Mouse (Mus musculus): Measurements from ENCODE around the gene Rhd.
"Not testable (repeated sequence)": the region's sequence is repeated elsewhere in the genome, so short reads cannot be mapped to it uniquely, and the experiment has no call there.

The Rhd gene

DNA sequence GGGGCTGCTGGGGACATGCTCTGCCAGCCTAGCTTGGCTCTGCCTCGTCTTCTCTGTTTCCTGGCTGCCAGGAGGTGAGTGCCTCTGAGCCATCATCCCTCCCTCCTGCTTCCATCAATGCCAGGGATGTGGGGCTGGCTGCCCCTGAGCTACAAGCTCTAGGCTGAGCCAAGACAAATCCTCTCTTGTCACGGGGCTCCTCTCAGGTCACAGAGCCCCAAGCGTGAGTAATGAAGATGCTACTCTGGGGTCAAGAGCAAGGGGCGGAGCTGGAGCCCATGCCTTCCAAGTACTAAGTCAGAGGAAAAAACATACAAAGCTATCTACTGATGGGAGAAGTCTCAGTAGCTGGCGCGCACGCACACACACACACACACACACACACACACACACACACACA lies 38.7 kb downstream of the Rhd start:
- DNase-seq (ENCODE audit: low spot score in 2 of 2) = no peak

DNA sequence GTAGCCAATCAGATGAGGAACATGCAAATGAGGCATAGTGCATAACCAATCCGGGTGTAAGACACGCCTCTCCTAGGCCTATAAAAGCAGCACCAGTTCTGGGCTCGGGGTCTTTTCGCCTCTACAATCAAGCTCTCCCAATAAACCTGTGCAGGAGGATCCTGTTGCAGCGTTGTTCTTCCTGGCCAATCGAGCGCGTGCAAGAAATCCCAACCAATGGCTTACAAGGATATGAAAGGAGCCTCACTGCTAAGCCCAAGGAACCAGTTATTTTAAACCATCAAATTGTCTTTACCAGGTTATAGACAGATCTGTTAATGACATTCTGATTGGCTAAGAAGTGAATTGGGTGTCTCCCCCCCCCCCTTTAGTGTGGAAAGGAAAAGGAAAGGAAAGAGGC lies 47.1 kb downstream of the Rhd start:
- DNase-seq (ENCODE audit: low spot score in 2 of 2) = not testable (repeated sequence)

DNA sequence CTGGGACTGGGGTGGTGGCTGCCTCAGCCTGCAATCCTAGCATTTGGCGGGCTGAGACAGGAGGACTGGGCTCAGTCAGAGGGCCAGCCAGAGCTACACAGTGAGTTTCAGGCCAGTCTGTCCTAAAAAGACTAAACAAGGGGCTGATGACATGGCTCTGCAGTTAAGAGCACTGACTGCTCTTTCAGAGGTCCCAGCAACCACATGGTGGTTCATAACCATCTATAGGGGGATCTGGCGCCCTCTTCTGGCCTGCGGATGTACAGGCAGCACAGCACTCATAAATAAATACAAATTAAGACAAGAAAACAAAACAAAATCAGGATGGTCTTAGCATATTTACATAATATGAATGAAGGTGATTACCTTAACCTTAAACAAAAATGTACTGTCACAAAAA lies 49.1 kb downstream of the Rhd start:
- DNase-seq (ENCODE audit: low spot score in 2 of 2) = peak; percentile 55 to 77

DNA sequence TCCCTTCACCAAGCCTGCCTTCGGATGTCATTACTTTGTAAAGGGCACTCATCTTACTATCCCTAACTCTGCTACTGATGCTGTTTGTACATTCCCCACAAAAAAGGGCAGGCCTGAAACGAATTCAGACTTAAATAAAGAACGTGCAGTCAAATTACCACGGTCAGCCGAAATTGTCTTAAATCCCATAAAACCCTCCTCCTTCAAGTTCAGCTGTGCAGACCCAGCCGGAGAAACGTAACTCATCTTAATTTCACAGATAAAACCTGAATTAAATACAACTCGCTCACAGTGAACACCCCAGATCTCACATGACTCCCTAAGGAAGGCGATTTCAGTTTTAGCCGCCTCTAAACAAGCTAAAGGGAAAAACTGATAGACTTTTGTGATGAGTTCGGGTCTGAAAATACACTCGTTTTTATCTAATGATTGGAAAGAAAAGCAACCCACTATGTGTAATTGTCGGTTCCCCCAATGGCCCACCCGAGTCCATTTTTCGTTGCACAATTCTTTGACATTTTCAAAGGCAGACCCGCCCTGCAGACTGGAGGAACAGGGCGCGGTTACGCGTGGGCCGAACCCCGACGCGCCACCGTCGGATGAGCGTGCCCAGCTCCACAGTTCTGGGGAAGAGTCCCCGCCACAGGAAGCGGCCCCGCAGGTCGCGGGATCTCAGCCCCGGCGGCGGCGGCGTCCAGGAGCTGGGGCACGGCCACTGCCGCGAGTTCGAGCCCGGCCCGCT lies 50.0 kb downstream of the Rhd start:
- peak in 1 of 2 experiments; percentile 67 for DNase-seq (ENCODE audit: low spot score in 2 of 2)

DNA sequence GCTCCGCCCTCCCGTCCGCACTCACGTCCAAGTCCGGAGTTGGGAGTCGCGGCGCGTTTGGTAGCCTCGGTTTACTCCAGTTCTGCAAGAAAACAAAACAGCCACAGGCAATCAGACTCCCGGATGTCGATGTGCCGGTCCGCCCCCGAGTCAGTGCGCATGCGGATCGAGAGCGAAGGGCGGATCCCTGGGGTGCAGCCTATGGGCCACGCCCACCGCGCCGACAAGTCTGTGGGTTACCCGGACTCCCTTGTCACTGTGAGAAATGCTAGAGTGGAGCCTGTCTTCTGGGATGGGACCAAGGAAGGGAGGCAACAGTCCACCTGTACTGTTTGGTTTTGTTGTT lies 50.5 kb downstream of the Rhd start, which contains the start of gene Tmem50a:
Gene Tmem50a, minus strand, starts transcription at position 161 of the 346 bp plus-strand sequence.
- DNase-seq (ENCODE audit: low spot score in 2 of 2) = peak; percentile 95

DNA sequence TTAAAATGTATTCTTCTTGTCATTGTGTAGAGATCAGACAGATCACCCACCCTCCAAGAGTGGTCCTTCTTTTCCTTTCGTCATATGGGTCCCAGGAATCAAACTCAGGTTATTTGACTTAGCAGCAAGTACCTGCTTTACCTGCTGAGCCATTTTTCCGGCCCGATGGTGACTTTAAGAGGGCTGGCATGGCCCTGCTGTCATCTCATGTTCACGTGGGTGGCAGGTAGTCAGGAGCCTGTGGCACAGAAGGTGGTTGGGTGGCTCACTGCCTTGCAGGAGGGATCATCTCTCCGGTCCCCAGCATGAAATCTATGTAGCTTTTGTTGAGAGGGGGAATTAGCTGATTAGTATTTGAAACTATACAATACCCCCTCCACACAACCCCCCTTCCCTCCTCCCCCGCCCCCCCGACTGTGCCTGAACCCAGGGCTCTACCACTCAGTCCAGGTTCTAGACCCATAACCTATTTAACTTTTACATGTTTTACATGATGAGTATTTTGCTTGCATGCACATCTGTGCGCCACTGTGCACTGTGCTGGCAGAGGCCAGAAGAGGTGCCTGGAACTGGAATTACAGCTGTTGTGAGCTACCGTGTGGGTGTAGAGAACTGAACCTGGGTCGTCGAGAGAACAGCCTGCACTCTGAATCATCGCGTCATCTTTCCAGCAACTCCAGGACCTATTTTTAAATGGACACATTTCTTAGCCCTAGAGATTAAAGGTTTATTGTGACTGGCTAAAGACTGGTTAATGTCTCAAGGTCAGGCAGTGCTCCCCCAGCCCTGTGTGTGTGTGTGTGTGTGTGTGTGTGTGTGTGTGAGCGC lies 51.1 kb downstream of the Rhd start:
- peak in 1 of 2 experiments; percentile 50 for DNase-seq (ENCODE audit: low spot score in 2 of 2)

DNA sequence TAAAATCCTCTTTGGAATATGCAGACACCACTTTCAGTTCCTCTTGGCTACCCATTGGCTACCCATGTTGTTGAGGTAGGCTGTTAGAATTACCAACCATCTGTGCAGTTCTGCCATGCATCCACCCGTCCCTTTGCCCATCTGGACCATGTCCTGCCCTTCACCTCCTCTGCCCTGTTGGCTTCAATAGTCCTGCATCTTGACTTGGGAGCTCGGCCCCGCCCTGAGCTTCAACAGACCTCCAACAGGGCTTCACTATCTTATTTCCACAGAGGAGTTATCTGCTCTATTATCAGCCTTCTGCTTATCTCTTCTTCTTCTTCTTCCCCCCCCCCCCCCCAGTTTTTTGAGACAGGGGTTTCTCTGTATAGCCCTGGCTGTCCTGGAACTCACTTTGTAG lies 52.9 kb downstream of the Rhd start:
- DNase-seq (ENCODE audit: low spot score in 2 of 2) = no peak

DNA sequence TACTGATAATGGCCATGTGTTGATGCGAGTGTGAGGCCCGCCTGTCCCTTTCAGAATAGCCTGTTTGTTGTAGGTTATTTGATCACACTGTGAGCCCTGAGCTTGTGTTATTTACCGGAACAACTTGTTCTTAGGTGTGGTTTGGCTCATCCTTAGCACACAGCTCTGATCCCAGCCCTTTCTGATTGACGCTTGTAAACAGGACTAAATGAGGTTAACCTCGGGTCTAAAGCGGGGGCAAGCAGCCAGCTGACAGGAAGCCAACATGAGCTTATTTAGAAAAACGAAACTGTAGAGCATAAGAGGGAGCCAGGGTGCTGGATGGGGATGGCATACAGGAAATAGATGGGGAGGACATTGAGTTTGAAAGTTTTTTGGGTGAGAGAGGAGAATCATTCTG lies 54.0 kb downstream of the Rhd start:
- peak; percentile 60 for DNase-seq (ENCODE audit: low spot score in 2 of 2)

DNA sequence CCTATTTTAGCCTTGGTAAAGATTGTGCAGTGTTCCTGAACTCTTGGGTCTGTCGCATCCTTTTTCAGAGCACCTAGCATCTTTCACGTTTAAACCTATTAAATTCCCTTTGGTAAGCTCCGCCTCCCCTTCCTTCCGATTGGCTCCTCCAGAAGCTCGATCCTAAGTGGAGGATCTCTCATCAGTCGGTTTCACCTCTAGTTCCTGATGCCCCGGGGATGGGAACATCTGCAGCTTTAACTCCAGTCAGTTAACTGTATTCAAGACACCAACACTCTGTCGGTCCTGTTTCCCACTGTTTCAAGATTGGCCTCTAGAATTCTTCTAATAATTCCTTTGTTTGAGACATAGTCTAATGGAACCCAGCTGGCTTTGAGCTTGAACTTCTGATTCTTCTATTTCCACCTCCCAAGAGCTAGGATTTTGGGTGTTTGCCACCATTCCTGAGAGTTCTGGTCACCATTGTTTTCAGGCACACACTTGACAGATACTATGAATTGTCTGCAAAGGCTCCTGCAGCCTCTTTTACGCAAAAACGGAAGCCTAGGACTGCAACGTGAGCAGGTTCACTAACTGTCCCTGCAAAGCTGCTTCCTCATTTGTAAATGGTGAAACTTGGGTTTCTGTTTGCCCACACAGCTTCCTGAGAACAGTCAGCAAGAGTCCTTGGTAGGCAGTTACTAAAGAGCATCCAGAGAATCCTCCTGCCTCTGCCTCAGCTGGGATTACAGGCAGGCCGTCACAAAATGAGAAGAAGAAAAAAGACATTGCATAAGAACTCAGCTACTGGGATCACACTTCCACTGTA lies 55.6 kb downstream of the Rhd start:
- DNase-seq (ENCODE audit: low spot score in 2 of 2) = peak in 1 of 2 experiments; percentile 54

DNA sequence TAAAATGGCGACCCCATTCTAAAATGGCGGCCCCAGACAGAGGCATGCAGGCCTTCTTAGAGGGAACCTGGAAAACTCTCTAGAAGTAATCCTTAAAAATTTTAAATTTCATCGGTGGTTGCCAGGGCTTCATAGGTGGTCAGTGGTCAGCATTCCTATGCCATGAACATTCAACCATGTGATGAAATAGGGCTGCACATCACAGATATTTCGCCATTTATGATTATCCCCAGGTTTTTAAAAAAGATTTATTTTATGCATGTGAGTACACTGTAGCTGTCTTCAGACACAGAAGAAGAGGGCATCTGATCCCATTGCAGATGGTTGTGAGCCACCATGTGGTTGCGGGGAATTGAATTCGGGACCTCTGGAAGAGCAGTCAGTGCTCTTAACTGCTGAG lies 56.3 kb downstream of the Rhd start:
- DNase-seq (ENCODE audit: low spot score in 2 of 2) = no peak

DNA sequence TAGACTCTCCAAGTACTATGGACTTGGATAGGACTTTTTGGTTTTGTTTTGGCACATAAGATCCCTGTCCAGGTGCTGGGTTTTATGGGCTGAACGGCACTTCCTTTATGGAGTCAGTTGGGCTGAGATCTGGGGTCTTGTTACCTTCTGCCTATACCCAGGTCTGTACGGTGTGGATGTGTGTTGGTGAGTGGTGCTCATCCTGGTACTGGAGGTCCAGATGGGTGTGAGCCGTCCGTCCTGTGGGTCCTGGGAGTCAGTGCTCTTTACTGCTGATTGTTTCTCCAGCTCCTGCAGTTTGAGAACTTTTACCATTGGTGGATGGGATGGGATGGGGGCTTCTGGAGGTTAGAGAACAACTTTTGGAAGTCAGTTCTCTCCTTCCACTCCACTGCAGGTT lies 57.4 kb downstream of the Rhd start:
- no peak for DNase-seq (ENCODE audit: low spot score in 2 of 2)

DNA sequence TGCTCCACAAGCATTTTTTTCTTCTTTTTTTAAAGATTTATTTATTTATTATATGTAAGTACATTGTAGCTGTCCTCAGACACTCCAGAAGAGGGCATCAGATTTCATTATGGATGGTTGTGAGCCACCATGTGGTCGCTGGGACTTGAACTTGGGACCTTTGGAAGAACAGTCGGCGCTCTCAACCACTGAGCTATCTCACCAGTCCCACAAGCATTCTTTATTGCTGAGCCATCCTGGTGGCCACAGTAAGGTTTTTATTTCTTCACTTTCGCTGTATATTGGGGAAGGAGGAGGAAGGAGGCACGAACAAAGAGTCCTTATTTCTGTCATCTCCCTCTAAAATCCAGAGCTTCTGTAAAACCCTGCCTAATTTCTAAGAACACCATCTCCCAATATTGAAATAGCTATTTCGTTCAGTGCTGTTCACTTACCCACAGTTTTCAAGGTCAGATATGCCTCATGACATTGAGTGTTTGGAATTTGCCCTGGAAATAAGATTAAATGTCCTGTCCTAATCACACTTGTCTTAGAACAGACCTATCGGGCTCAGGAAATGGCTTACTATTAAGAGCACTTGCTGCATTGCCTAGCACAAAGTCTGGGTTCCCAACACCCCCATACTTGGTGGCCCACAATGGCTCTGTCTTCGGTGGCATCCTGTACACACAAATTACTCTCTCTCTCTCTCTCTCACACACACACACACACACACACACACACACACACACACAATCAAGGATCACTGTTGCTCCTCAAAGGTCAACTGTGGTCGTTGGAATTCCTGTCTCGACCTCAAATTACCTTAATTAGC lies 58.0 kb downstream of the Rhd start:
- no peak for DNase-seq (ENCODE audit: low spot score in 2 of 2)

DNA sequence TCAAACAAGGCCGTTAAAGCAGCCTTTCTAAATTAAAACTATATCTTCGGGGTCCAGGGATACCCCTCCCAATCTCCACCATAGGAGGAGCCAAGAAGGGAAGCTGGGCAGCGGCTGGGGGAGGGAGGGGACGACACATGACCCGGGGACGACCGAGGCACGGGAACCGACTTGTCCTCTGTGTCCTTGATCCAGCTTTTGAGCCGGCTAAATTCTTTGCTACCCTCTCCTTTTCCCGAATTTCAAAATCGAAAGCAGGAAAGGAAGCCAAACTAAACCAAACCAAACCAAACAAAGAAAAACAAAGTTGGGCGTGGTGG lies 58.5 kb downstream of the Rhd start:
- DNase-seq (ENCODE audit: low spot score in 2 of 2) = peak; percentile 81 to 82

DNA sequence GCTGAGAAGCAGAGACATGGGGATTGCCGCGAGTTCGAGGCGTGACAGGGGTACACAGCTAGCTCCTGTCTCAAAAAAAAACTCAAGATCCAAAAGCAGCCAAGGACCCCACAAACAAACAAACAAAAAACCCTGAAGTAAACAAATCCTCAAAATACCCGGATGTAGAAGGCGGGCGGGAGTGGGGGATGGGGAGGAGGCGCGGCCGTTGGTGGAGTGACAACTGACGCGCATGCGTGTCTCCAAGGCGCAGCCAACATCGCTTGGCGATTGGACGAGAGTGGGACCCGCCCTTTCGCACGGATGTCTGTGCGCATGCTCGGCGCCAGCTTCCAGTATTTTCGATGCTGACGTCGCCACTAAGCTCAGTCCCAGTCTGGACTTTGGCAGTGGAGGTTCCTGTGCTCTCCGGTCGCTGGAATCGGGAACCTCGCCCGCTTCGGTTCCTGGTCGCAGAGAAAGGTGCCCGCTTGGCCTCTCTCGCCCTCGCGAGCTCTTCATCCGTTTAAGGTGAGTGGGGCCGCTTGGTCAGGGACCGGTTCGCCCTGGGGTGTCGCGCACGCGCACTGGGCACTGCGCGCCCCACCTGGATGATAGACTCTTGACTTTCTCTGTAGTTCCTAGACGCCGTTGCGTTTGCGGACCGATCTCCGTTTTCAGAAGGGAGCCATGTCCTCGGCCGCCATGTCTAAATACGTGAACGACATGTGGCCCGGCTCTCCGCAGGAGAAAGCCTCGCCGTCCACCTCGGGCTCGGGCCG lies 59.1 kb downstream of the Rhd start, which contains the start of gene Rsrp1:
Gene Rsrp1, plus strand, starts transcription at position 335 of the 761 bp plus-strand sequence.
- peak; percentile 99 for DNase-seq (ENCODE audit: low spot score in 2 of 2)

DNA sequence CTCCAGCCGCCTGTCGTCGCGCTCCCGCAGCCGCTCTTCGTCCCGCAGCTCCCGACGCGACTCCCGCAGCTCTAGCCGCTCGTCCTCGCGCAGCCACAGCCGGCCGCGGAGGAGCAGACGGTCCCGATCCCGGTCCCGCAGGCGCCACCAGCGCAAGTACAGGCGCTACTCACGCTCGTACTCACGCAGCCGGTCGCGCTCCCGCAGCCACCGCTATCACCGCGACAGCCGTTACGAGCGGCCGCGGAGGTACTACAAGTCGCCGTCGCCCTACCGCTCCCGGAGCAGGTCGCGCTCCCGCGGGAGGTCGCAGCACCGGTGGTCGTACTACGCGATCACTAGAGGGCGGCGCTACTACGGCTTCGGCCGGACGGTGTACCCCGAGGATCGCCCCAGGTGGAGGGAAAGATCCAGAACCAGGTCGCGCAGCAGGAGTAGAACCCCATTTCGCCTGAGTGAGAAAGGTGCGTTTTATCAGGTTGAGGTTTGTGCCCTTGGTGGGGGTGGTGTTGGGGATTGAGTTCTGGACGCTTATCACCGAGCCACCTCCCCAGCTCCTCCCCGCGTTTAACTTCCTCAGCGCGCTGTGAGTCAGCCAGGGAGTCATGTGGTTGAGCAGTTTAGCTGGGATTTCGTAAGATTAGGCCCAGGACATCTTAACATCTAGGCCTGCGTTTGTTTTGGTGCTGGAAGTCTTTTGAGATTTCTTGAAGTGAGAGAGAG lies 59.8 kb downstream of the Rhd start:
- DNase-seq (ENCODE audit: low spot score in 2 of 2) = peak; percentile 54 to 66

DNA sequence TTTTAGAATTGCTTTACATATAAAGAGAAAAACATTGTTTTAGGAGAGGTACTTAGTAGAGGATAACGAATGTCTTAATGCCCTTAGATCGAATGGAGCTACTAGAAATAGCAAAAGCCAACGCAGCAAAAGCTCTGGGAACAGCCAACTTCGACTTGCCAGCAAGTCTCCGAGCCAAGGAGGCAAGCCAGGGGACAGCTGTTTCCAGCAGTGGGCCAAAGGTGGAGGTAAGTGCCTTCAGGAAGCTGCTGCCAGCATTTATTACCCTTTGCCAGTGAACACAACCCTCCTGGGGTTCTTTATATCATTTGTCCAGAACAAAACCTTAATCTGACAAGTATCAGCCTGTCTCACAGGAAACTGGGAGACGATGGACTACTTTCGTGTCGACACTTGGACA lies 60.9 kb downstream of the Rhd start:
- DNase-seq (ENCODE audit: low spot score in 2 of 2) = no peak

DNA sequence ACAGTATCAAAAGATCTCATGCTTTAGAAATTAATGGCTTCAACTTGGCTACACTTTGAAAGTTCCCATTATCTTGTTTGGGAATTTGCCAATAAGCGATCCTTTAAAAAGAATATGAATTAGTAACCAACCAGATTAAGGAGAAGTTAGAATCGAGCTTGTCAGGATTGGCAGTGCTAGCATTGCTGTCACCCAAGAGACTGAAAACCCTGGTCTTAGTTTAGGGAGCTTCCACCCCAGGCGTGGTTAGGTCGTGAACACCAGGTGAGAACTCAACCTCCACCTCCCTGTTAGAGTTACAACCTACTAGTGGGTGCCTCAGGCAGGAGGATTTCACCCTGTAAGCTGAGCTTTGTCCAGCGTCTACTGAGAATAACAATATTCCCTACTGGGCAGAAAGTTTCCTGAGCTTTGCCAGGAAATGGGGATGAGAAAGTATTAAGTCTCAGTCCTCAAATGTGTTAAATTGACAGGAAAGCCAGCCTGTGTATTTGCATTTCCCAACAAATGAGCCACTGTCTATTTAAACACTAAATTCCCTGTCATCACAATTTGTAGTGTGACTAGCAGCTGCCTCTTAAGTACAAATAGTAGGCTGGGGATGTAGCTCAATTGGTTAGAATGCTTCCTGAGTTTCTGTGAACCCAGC lies 63.6 kb downstream of the Rhd start:
- DNase-seq (ENCODE audit: low spot score in 2 of 2) = no peak

DNA sequence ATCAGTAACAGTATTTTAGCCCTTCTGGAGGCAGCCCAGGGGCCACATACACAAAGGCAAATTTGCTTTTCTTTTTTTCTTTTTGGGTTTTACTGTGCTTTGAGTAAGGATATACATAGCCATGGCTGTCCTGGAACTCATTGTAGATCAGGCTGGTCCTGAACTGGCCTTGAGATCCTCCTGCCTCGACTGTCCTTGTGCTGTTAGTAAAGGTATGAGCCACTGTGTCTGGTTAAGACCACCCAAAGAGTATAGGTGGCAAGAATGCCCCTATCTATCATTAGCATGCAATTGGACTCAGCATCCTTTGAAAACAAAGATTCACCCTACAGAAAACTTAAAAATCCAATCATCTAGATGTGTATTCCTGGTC lies 64.1 kb downstream of the Rhd start:
- DNase-seq (ENCODE audit: low spot score in 2 of 2) = no peak

DNA sequence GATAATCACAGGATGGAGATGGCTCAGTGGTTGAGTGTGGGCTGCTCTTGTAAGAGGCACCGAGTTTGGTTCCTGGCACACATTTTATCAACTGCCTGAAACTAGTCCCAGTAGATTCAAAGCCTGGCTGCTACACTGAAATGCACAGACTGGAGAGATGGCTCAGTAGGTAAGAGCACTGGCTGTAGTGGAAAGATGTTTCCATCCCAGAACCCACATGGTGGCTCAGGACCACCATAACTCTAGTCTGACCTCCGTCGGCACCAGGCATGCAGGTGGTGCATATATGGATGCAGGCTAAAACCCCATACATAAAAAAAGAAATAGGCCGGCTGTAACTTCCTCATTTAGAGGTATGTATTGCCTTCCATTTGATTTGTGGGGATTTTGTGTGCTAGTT lies 65.2 kb downstream of the Rhd start:
- DNase-seq (ENCODE audit: low spot score in 2 of 2) = no peak

DNA sequence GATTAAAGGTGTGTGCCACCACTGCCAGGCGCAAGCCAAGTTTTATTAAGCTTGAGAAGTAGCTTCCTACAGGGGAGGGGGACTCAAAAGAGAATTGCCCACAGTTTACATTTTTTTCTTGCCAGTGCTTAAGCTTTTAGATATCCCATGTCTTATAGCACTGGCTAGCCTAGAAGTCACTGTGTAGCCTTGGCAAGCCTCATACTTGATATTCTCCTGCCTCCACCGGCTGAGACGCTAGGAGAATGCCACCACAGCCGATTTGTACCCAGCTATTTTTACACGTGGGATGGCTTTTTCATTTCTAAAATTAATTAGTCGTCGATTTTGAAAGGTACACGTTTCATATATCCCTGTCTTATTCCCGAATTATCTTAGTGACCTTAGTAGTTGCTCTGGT lies 65.9 kb downstream of the Rhd start:
- DNase-seq (ENCODE audit: low spot score in 2 of 2) = no peak

All from right cerebral cortex, postnatal 10 days (tissue).